Mouse (Mus musculus) CH12.LX (cell line): ENCODE results near the gene Rap1gap. TPM values are rescaled to one million over a fixed set of nuclear protein-coding genes. Genes with fewer than 3 reads are reported as not detected.

Experiments
- DNase-seq: peaks from one replicate; pipeline ENCODE4 v3.0.0-alpha.2; 2013; ENCODE audit errors: extremely low read depth
- H3K27ac ChIP-seq: 2 replicates; pipeline ENCODE4 v1.5.1; 2012; ENCODE audit warnings: low read depth, mild to moderate bottlenecking, control low read depth, moderate library complexity; ENCODE audit not compliant: insufficient read depth
- H3K27me3 ChIP-seq: replicated peaks from 2 replicates; pipeline ENCODE3; 2012; ENCODE audit warnings: inconsistent platforms
- H3K36me3 ChIP-seq, 2 experiments: replicated peaks in 1 of 2; 2 replicates each; pipeline versions ENCODE3 to v1.6.1; 2012; ENCODE audit warnings: inconsistent platforms in 1 of 2, low read length in 1 of 2, mild to moderate bottlenecking in 1 of 2, mixed read lengths in 1 of 2, moderate library complexity in 1 of 2; ENCODE audit not compliant: control insufficient read depth in 1 of 2, insufficient read depth in 1 of 2
- H3K4me1 ChIP-seq, 2 experiments: 2 replicates each; pipeline ENCODE4 v1.6.1; 2012; ENCODE audit warnings: inconsistent platforms in 1 of 2, moderate library complexity in 1 of 2; ENCODE audit not compliant: insufficient read depth in 2 of 2, control insufficient read depth in 1 of 2
- H3K4me2 ChIP-seq: 2 replicates; pipeline ENCODE4 v1.6.1; 2012; ENCODE audit warnings: low read depth, mild to moderate bottlenecking, control low read depth; ENCODE audit not compliant: poor library complexity, insufficient read depth, severe bottlenecking
- H3K4me3 ChIP-seq, 3 experiments: fragments of 150-350 bp in 1 of 3; sonication (generic) in 1 of 3; replicated peaks in 1 of 3; 2 replicates each; pipeline versions ENCODE3 to v1.5.1; 2011 to 2012; ENCODE audit warnings: low read depth in 2 of 3, low read length in 2 of 3, mild to moderate bottlenecking in 2 of 3, moderate library complexity in 2 of 3, control low read depth in 1 of 3, improper control_type of control experiment in 1 of 3, inconsistent platforms in 1 of 3, mixed read lengths in 1 of 3; ENCODE audit not compliant: poor library complexity in 1 of 3
- H3K79me2 ChIP-seq: replicated peaks from 2 replicates; pipeline ENCODE4 v1.6.1; 2012; ENCODE audit warnings: mild to moderate bottlenecking, moderate library complexity; ENCODE audit not compliant: control insufficient read depth, poor library complexity, insufficient read depth, severe bottlenecking; ENCODE audit errors: extremely low read depth
- H3K9ac ChIP-seq: 2 replicates; pipeline ENCODE4 v1.6.1; 2012; ENCODE audit warnings: low read depth, mild to moderate bottlenecking, control low read depth, moderate library complexity; ENCODE audit not compliant: insufficient read depth
- H3K9me3 ChIP-seq: replicated peaks from 2 replicates; pipeline ENCODE3; 2012; ENCODE audit warnings: low read length, inconsistent platforms, mixed read lengths
- CTCF ChIP-seq, 2 experiments: IDR thresholded peaks in 1 of 2; conservative IDR thresholded peaks in 1 of 2; 2 replicates each; pipeline ENCODE4 v1.5.1; 2011 to 2012; ENCODE audit warnings: low read depth in 2 of 2, low read length in 2 of 2, improper control_type of control experiment in 1 of 2, inconsistent platforms in 1 of 2, mild to moderate bottlenecking in 1 of 2, moderate library complexity in 1 of 2
- E2F4 ChIP-seq: IDR thresholded peaks from 2 replicates; pipeline ENCODE4 v1.6.1; 2011; ENCODE audit warnings: low read depth, low read length, improper control_type of control experiment; ENCODE audit not compliant: insufficient replicate concordance
- ELF1 ChIP-seq: IDR thresholded peaks from 2 replicates; pipeline ENCODE4 v1.6.1; 2014; ENCODE audit warnings: low read depth, mild to moderate bottlenecking, inconsistent platforms, low read length, improper control_type of control experiment
- JUN ChIP-seq: IDR thresholded peaks from 2 replicates; pipeline ENCODE4 v1.6.1; 2011; ENCODE audit warnings: low read depth, mild to moderate bottlenecking, low read length, improper control_type of control experiment, moderate library complexity; ENCODE audit not compliant: insufficient read depth
- JUND ChIP-seq: conservative IDR thresholded peaks from 2 replicates; pipeline ENCODE4 v1.6.1; 2011; ENCODE audit warnings: low read depth, low read length, improper control_type of control experiment
- MAFK ChIP-seq: IDR thresholded peaks from 2 replicates; pipeline ENCODE4 v1.6.1; 2011; ENCODE audit warnings: low read length, improper control_type of control experiment; ENCODE audit not compliant: insufficient replicate concordance
- MAX ChIP-seq: IDR thresholded peaks from 2 replicates; pipeline ENCODE4 v1.6.1; 2011; ENCODE audit warnings: low read length, improper control_type of control experiment
- MAZ ChIP-seq: IDR thresholded peaks from 2 replicates; pipeline ENCODE4 v1.6.1; 2012; ENCODE audit warnings: low read depth, mild to moderate bottlenecking, inconsistent platforms, low read length, improper control_type of control experiment, moderate library complexity
- MXI1 ChIP-seq: IDR thresholded peaks from 2 replicates; pipeline ENCODE4 v1.6.1; 2011; ENCODE audit warnings: mild to moderate bottlenecking, low read depth, low read length, improper control_type of control experiment
- POLR2A ChIP-seq: IDR thresholded peaks from 2 replicates; pipeline ENCODE4 v1.6.1; 2011; ENCODE audit warnings: low read depth, mild to moderate bottlenecking, improper control_type of control experiment, low read length
- RAD21 ChIP-seq: IDR thresholded peaks from 2 replicates; pipeline ENCODE4 v1.6.1; 2011; ENCODE audit warnings: low read depth, mild to moderate bottlenecking, low read length, improper control_type of control experiment, moderate library complexity
- TBP ChIP-seq: conservative IDR thresholded peaks from 2 replicates; pipeline ENCODE4 v1.6.1; 2011; ENCODE audit warnings: low read depth, low read length, improper control_type of control experiment
- ZMIZ1 ChIP-seq: IDR thresholded peaks from 2 replicates; pipeline ENCODE4 v1.6.1; 2012; ENCODE audit warnings: low read depth, mild to moderate bottlenecking, inconsistent platforms, low read length, improper control_type of control experiment
- ZNF384 ChIP-seq: IDR thresholded peaks from 2 replicates; pipeline ENCODE4 v1.6.1; 2012; ENCODE audit warnings: low read depth, low read length, improper control_type of control experiment, inconsistent platforms
- dilution Hi-C: fragments of 300-500 bp; cut with MboI; formaldehyde crosslinking; loops from 2 replicates; pipeline ENCODE4 v1.14.3; 2020; ENCODE audit warnings: low sequenced_read_pairs; ENCODE audit not compliant: extremely low pct_unique_long_range_greater_than_20kb, extremely low pct_ligation_motif_present
- in situ Hi-C: fragments of 300-500 bp; cut with MboI; formaldehyde crosslinking; loops from 3 replicates; pipeline ENCODE4 v1.14.3; 2019; ENCODE audit warnings: low sequenced_read_pairs, low pct_ligation_motif_present, low pct_unique_long_range_greater_than_20kb, mixed read lengths
- polyA plus RNA-seq: library from polyadenylated mRNA; unstranded; fragments of >175 nt; gene quantifications from 2 replicates; pipeline ENCODE4 v1.2.1, GENCODE M21; 2012; ENCODE audit warnings: low read depth; ENCODE audit not compliant: insufficient read length
- total RNA-seq, 2 experiments: library from RNA; depleted of rRNA; stranded (reverse); fragments of 300-350 nt in 1 of 2; fragments of >200 nt in 1 of 2; gene quantifications; 2 replicates each; pipeline ENCODE4 v1.2.3; 2012 to 2014

The Rap1gap gene
- total and polyA plus RNA-seq, 3 experiments, result 3.0 to 11.1 (median 5.8) TPM

DNA sequence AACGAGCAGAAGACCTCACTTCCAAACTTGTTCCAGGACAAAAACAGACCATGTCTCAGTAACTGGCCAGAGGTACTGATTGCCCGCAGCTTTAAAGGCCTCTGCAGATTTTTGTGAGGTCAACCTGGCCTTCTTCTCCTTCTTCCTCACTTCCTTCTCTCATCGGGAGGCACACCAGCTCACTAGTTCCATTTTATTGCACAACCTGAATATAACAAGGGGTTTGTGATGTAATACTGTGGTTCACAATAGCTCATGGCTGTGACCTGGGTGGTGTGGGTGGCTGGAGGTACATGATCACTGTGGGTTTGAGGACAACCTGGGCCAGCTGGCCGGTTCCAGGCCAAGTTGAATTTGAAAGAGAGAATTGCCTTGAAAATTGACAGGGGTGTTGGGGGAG is 31.1 kb upstream of the Rap1gap start:
- Histone ChIP-seq H3K4me2 (no peak overlapping the region), H3K27ac (no peak overlapping the region), H3K9me3 (no peaks in the 10 kb centered on the region), H3K79me2 (no peaks in the 10 kb centered on the region; the same call in 1 of the 2 replicates), H3K4me1 (peaks cover 3 to 19% of the 10 kb centered on the region in 2 experiments; a peak in 3 of 4 replicates), H3K4me3 (no peak overlapping the region), H3K36me3 (peaks cover 60 to 89% of the 10 kb centered on the region in 2 experiments), H3K9ac (no peak overlapping the region), H3K27me3 (no peaks in the 10 kb centered on the region)
- dilution Hi-C loops (no loop called here), in situ Hi-C loops (no loop called here)
- TF ChIP-seq POLR2A (no peak), MAX (no peak), TBP (no peak), E2F4 (no peak), MAFK (no peak), MXI1 (no peak), RAD21 (no peak)
- no peak for DNase-seq

- dilution Hi-C loops, result no loop called here
Observed at GRCm38 (mm10) chr4:137636597-137636996, 27.9 kb upstream of the Rap1gap start.

GRCm38 (mm10) chr4:137641556-137641955 is 23.0 kb upstream of the Rap1gap start:
- TF ChIP-seq MXI1, result no peak
- TF ChIP-seq ZNF384, result no peak
- TF ChIP-seq MAFK, result no peak
- no peak for TF ChIP-seq JUND
- TF ChIP-seq MAZ, result no peak
- TF ChIP-seq ZMIZ1, result no peak
- TF ChIP-seq ELF1, result no peak
- Histone ChIP-seq H3K27me3 (no peaks in the 10 kb centered on the region), H3K9ac (no peak overlapping the region), H3K36me3 (peaks cover 45 to 93% of the 10 kb centered on the region in 2 experiments), H3K9me3 (no peaks in the 10 kb centered on the region), H3K27ac (no peak overlapping the region), H3K4me1 (no peaks in the 10 kb centered on the region; a peak in 1 of 4 replicates), H3K4me2 (no peak overlapping the region), H3K4me3 (no peak overlapping the region), H3K79me2 (no peaks in the 10 kb centered on the region; the same call in 1 of the 2 replicates)
- in situ Hi-C loops (no loop called here), dilution Hi-C loops (no loop called here)
- DNase-seq, result no peak

More at GRCm38 (mm10) chr4:137636597-137636996, 27.9 kb upstream of the Rap1gap start:
- no peak overlapping the region for H3K9ac ChIP-seq
- H3K4me3 ChIP-seq, result no peak overlapping the region
- TF ChIP-seq JUN, result no peak
- TF ChIP-seq CTCF (conservative IDR thresholded peaks at IDR 0.05 in 1 of 2, IDR thresholded peaks at IDR 0.05 in 1 of 2; ENCODE audit: low read depth in 2 of 2, low read length in 2 of 2), result peak in 1 of 2 experiments; percentile 17; a peak in 2 of 4 replicates
- H3K9me3 ChIP-seq, result no peaks in the 10 kb centered on the region
- DNase-seq, result no peak
- in situ Hi-C loops, result no loop called here
- H3K4me1 ChIP-seq, result peaks cover 3 to 19% of the 10 kb centered on the region in 2 experiments; a peak in 3 of 4 replicates
- H3K4me2 ChIP-seq, result no peak overlapping the region
- no peaks in the 10 kb centered on the region for H3K27me3 ChIP-seq
- no peak overlapping the region for H3K27ac ChIP-seq
- H3K79me2 ChIP-seq, result no peaks in the 10 kb centered on the region; the same call in 1 of the 2 replicates
- peaks cover 54 to 92% of the 10 kb centered on the region in 2 experiments for H3K36me3 ChIP-seq
